Mouse (Mus musculus): ENCODE data around the gene Psph. TPM values are rescaled to one million over a fixed set of nuclear protein-coding genes. Genes with fewer than 3 reads are reported as not detected.
"Not testable (repeated sequence)": the region's sequence is repeated elsewhere in the genome, so short reads cannot be mapped to it uniquely, and the experiment has no call there.

Psph gene
- 10 to 100 TPM; 13.0 to 15.4 TPM for total RNA-seq (2021)
- long read RNA-seq, experiment 1, partial matches to known transcripts, result 6 of 26 reads
- long read RNA-seq, experiment 1, other reads (novel, unspliced or antisense), result 18 of 26 reads
- long read RNA-seq, experiment 2, partial matches to known transcripts, result 10 of 29 reads
- long read RNA-seq, experiment 2, other reads (novel, unspliced or antisense), result 16 of 29 reads

- peak; percentile 98 for DNase-seq
- intact Hi-C loops (cut with DNase I), result no loop called here
- Histone ChIP-seq H3K27ac (peak within 1 kb of the TSS; percentile 100), H3K4me3 (peak within 1 kb of the TSS; percentile 99)
- TF ChIP-seq CTCF (IDR thresholded peaks at IDR 0.05), result no peak
These were observed at the start of gene Psph for GRCm38 (mm10) chr5:129786818-129787790. Psph (minus strand) TSS chr5:129787449.

GRCm38 (mm10) chr5:129790591-129790990 lies 3.3 kb upstream of the Psph start:
- H3K4me3 ChIP-seq; DNase-seq; H3K27ac ChIP-seq; intact Hi-C loops (cut with DNase I): not testable (repeated sequence)

- intact Hi-C loops (cut with DNase I), result no loop called here
- no peak for TF ChIP-seq CTCF (IDR thresholded peaks at IDR 0.05)
- no peak for DNase-seq
- Histone ChIP-seq H3K27ac (peak overlapping the region; percentile 100), H3K4me3 (peak overlapping the region; percentile 99)
These were observed 757 bp upstream of the Psph start for GRCm38 (mm10) chr5:129787818-129788593.

- intact Hi-C loops (cut with DNase I), result no loop called here
- H3K27ac ChIP-seq, result peak overlapping the region; percentile 100
- DNase-seq, result no peak
- no peak for TF ChIP-seq CTCF (IDR thresholded peaks at IDR 0.05)
- H3K4me3 ChIP-seq, result peak overlapping the region; percentile 99
These were observed 1.1 kb downstream of the Psph start for GRCm38 (mm10) chr5:129786161-129786560.

GRCm38 (mm10) chr5:129785235-129785870 lies 1.9 kb downstream of the Psph start:
- Histone ChIP-seq H3K4me3 (no peak overlapping the region), H3K27ac (peak overlapping the region; percentile 100)
- no peak for DNase-seq
- TF ChIP-seq CTCF (IDR thresholded peaks at IDR 0.05), result no peak
- intact Hi-C loops (cut with DNase I), result no loop called here

- DNase-seq, result no peak
- TF ChIP-seq CTCF (IDR thresholded peaks at IDR 0.05), result peak; percentile 58
- no peak overlapping the region for H3K4me3 ChIP-seq
- H3K27ac ChIP-seq, result no peak overlapping the region
- intact Hi-C loops (cut with DNase I), result no loop called here
These were observed 5.0 kb downstream of the Psph start for GRCm38 (mm10) chr5:129782211-129782610.

GRCm38 (mm10) chr5:129780131-129780530 lies 7.1 kb downstream of the Psph start:
- intact Hi-C loops (cut with DNase I), result no loop called here
- DNase-seq, result no peak
- H3K4me3 ChIP-seq, result no peak overlapping the region
- H3K27ac ChIP-seq, result no peak overlapping the region
- no peak for TF ChIP-seq CTCF (IDR thresholded peaks at IDR 0.05)

GRCm38 (mm10) chr5:129778996-129779716 lies 8.1 kb downstream of the Psph start:
- peak overlapping the region; percentile 81 for H3K27ac ChIP-seq
- no peak for TF ChIP-seq CTCF (IDR thresholded peaks at IDR 0.05)

GRCm38 (mm10) chr5:129778348-129778995 lies 8.8 kb downstream of the Psph start:
- Histone ChIP-seq H3K27ac (peak overlapping the region; percentile 81), H3K4me3 (peak overlapping the region; percentile 81)
- DNase-seq, result no peak
- intact Hi-C loops (cut with DNase I), result no loop called here
- TF ChIP-seq CTCF (IDR thresholded peaks at IDR 0.05), result no peak

More at GRCm38 (mm10) chr5:129778996-129779716, 8.1 kb downstream of the Psph start:
- intact Hi-C loops (cut with DNase I), result no loop called here
- DNase-seq, result peak; percentile 90
- H3K4me3 ChIP-seq, result peak overlapping the region; percentile 81

- no peak overlapping the region for H3K4me3 ChIP-seq
- intact Hi-C loops (cut with DNase I), result no loop called here
- no peak for DNase-seq
- no peak for TF ChIP-seq CTCF (IDR thresholded peaks at IDR 0.05)
- no peak overlapping the region for H3K27ac ChIP-seq
These were observed 12.6 kb downstream of the Psph start for GRCm38 (mm10) chr5:129774661-129775060.

- H3K4me3 ChIP-seq; DNase-seq; intact Hi-C loops (cut with DNase I); H3K27ac ChIP-seq: not testable (repeated sequence)
These were observed 13.9 kb downstream of the Psph start for GRCm38 (mm10) chr5:129773330-129773729.

Data from gastrocnemius, adult 2 months (tissue).